Mouse (Mus musculus): ENCODE measurements around the gene Hoxc11. TPM values are rescaled to one million over a fixed set of nuclear protein-coding genes. Genes with fewer than 3 reads are reported as not detected.

Gene Hoxc11
- polyA plus RNA-seq, 1 experiment, result not detected

GRCm38 (mm10) chr15:102996548-102996947, 42.3 kb downstream of the Hoxc11 start:
- Histone ChIP-seq H3K27ac (ENCODE audit: insufficient read depth, low read depth, low read length) (no peak overlapping the region), H3K36me3 (ENCODE audit: control insufficient read depth, insufficient read depth, low read length) (no peaks in the 10 kb centered on the region), H3K27me3 (ENCODE audit: control insufficient read depth, insufficient read depth, low read length) (peaks cover 80% of the 10 kb centered on the region), H3K4me3 (ENCODE audit: low read depth, low read length) (no peak overlapping the region), H3K4me1 (ENCODE audit: control insufficient read depth, insufficient read depth, insufficient read length, low read length) (peaks cover 3% of the 10 kb centered on the region; the same call in 1 of the 2 replicates)
- no peak for TF ChIP-seq POLR2A (IDR thresholded peaks at IDR 0.05; ENCODE audit: low read depth, low read length)
- no peak for TF ChIP-seq CTCF (IDR thresholded peaks at IDR 0.05; ENCODE audit: extremely low read depth, insufficient read length, insufficient replicate concordance, low read depth, low read length)
- WGBS, result 6% methylated on average over 9 of the region's 9 CpGs

- 18% methylated on average over 3 of the region's 3 CpGs for WGBS
These were observed 43.2 kb downstream of the Hoxc11 start for GRCm38 (mm10) chr15:102997431-102997830.

GRCm38 (mm10) chr15:102997939-102998355, 43.7 kb downstream of the Hoxc11 start, which contains the start of gene Hoxc6:
TSS of gene Hoxc6 (plus strand) at chr15:102998257.
- peaks cover 3% of the 10 kb centered on the region; the same call in 1 of the 2 replicates for H3K4me1 ChIP-seq (ENCODE audit: control insufficient read depth, insufficient read depth, insufficient read length, low read length)
- peaks cover 82% of the 10 kb centered on the region for H3K27me3 ChIP-seq (ENCODE audit: control insufficient read depth, insufficient read depth, low read length)
- H3K4me3 ChIP-seq (ENCODE audit: low read depth, low read length), result peak within 1 kb of the TSS; percentile 57
- TF ChIP-seq CTCF (IDR thresholded peaks at IDR 0.05; ENCODE audit: extremely low read depth, insufficient read length, insufficient replicate concordance, low read depth, low read length) (no peak), POLR2A (IDR thresholded peaks at IDR 0.05; ENCODE audit: low read depth, low read length) (no peak)
- under 1% methylated on average over 19 of the region's 19 CpGs for WGBS
- H3K27ac ChIP-seq (ENCODE audit: insufficient read depth, low read depth, low read length), result peak within 1 kb of the TSS; percentile 71
- no peaks in the 10 kb centered on the region for H3K36me3 ChIP-seq (ENCODE audit: control insufficient read depth, insufficient read depth, low read length)

More at GRCm38 (mm10) chr15:102997431-102997830, 43.2 kb downstream of the Hoxc11 start:
- H3K27ac ChIP-seq (ENCODE audit: insufficient read depth, low read depth, low read length), result no peak overlapping the region
- TF ChIP-seq CTCF (IDR thresholded peaks at IDR 0.05; ENCODE audit: extremely low read depth, insufficient read length, insufficient replicate concordance, low read depth, low read length), result no peak
- TF ChIP-seq POLR2A (IDR thresholded peaks at IDR 0.05; ENCODE audit: low read depth, low read length), result no peak
- H3K4me1 ChIP-seq (ENCODE audit: control insufficient read depth, insufficient read depth, insufficient read length, low read length), result peaks cover 3% of the 10 kb centered on the region; the same call in 1 of the 2 replicates
- no peaks in the 10 kb centered on the region for H3K36me3 ChIP-seq (ENCODE audit: control insufficient read depth, insufficient read depth, low read length)
- peaks cover 78% of the 10 kb centered on the region for H3K27me3 ChIP-seq (ENCODE audit: control insufficient read depth, insufficient read depth, low read length)
- no peak overlapping the region for H3K4me3 ChIP-seq (ENCODE audit: low read depth, low read length)

- H3K4me3 ChIP-seq (ENCODE audit: low read depth, low read length), result peak overlapping the region; percentile 57
- TF ChIP-seq CTCF (IDR thresholded peaks at IDR 0.05; ENCODE audit: extremely low read depth, insufficient read length, insufficient replicate concordance, low read depth, low read length) (no peak), POLR2A (IDR thresholded peaks at IDR 0.05; ENCODE audit: low read depth, low read length) (no peak)
- 2% methylated on average over 19 of the region's 19 CpGs for WGBS
These were observed 44.5 kb downstream of the Hoxc11 start for GRCm38 (mm10) chr15:102998608-102999182.

GRCm38 (mm10) chr15:102999183-102999831, 45.1 kb downstream of the Hoxc11 start:
- WGBS, result 2% methylated on average over 33 of the region's 33 CpGs
- H3K27me3 ChIP-seq (ENCODE audit: control insufficient read depth, insufficient read depth, low read length), result peaks cover 78% of the 10 kb centered on the region

More at GRCm38 (mm10) chr15:102998608-102999182, 44.5 kb downstream of the Hoxc11 start:
- Histone ChIP-seq H3K27me3 (ENCODE audit: control insufficient read depth, insufficient read depth, low read length) (peaks cover 80% of the 10 kb centered on the region), H3K27ac (ENCODE audit: insufficient read depth, low read depth, low read length) (peak overlapping the region; percentile 71), H3K36me3 (ENCODE audit: control insufficient read depth, insufficient read depth, low read length) (no peaks in the 10 kb centered on the region), H3K4me1 (ENCODE audit: control insufficient read depth, insufficient read depth, insufficient read length, low read length) (peaks cover 3% of the 10 kb centered on the region; the same call in 1 of the 2 replicates)

GRCm38 (mm10) chr15:102999955-103000354, 45.7 kb downstream of the Hoxc11 start:
- no peak for TF ChIP-seq POLR2A (IDR thresholded peaks at IDR 0.05; ENCODE audit: low read depth, low read length)
- no peak for TF ChIP-seq CTCF (IDR thresholded peaks at IDR 0.05; ENCODE audit: extremely low read depth, insufficient read length, insufficient replicate concordance, low read depth, low read length)
- H3K4me1 ChIP-seq (ENCODE audit: control insufficient read depth, insufficient read depth, insufficient read length, low read length), result peaks cover 3% of the 10 kb centered on the region; the same call in 1 of the 2 replicates
- H3K27ac ChIP-seq (ENCODE audit: insufficient read depth, low read depth, low read length), result peak overlapping the region; percentile 25
- no peaks in the 10 kb centered on the region for H3K36me3 ChIP-seq (ENCODE audit: control insufficient read depth, insufficient read depth, low read length)
- H3K27me3 ChIP-seq (ENCODE audit: control insufficient read depth, insufficient read depth, low read length), result peaks cover 71% of the 10 kb centered on the region
- H3K4me3 ChIP-seq (ENCODE audit: low read depth, low read length), result peak overlapping the region; percentile 57
- WGBS, result 18% methylated on average over 11 of the region's 11 CpGs

More at GRCm38 (mm10) chr15:102999183-102999831, 45.1 kb downstream of the Hoxc11 start:
- TF ChIP-seq CTCF (IDR thresholded peaks at IDR 0.05; ENCODE audit: extremely low read depth, insufficient read length, insufficient replicate concordance, low read depth, low read length) (no peak), POLR2A (IDR thresholded peaks at IDR 0.05; ENCODE audit: low read depth, low read length) (no peak; the same call in 1 of the 2 replicates)
- Histone ChIP-seq H3K4me3 (ENCODE audit: low read depth, low read length) (peak overlapping the region; percentile 57), H3K27ac (ENCODE audit: insufficient read depth, low read depth, low read length) (peak overlapping the region; percentile 71), H3K36me3 (ENCODE audit: control insufficient read depth, insufficient read depth, low read length) (no peaks in the 10 kb centered on the region), H3K4me1 (ENCODE audit: control insufficient read depth, insufficient read depth, insufficient read length, low read length) (peaks cover 3% of the 10 kb centered on the region; the same call in 1 of the 2 replicates)

GRCm38 (mm10) chr15:103000501-103000901, 46.3 kb downstream of the Hoxc11 start:
- Histone ChIP-seq H3K4me3 (ENCODE audit: low read depth, low read length) (peak overlapping the region; percentile 50), H3K27me3 (ENCODE audit: control insufficient read depth, insufficient read depth, low read length) (peaks cover 69% of the 10 kb centered on the region), H3K36me3 (ENCODE audit: control insufficient read depth, insufficient read depth, low read length) (no peaks in the 10 kb centered on the region), H3K27ac (ENCODE audit: insufficient read depth, low read depth, low read length) (peak overlapping the region; percentile 64), H3K4me1 (ENCODE audit: control insufficient read depth, insufficient read depth, insufficient read length, low read length) (peaks cover 3% of the 10 kb centered on the region; the same call in 1 of the 2 replicates)
- WGBS, result 12% methylated on average over 24 of the region's 24 CpGs
- no peak for TF ChIP-seq POLR2A (IDR thresholded peaks at IDR 0.05; ENCODE audit: low read depth, low read length)
- TF ChIP-seq CTCF (IDR thresholded peaks at IDR 0.05; ENCODE audit: extremely low read depth, insufficient read length, insufficient replicate concordance, low read depth, low read length), result no peak
